Mouse (Mus musculus): ENCODE measurements around the gene Soat1.
"Not testable (repeated sequence)": the region's sequence is repeated elsewhere in the genome, so short reads cannot be mapped to it uniquely, and the experiment has no call there.

Gene Soat1

GRCm38 (mm10) chr1:156473961-156474503 is at the start of gene Soat1:
Gene Soat1 (minus strand): TSS chr1:156474331.
- peak; percentile 76 for DNase-seq (ENCODE audit: low spot score)

GRCm38 (mm10) chr1:156523842-156524241 is 49.7 kb upstream of the Soat1 start, which contains the start of gene Gm10031:
Gene Gm10031 (plus strand): TSS chr1:156524012.
- not testable (repeated sequence) for DNase-seq (ENCODE audit: low spot score)

- DNase-seq (ENCODE audit: low spot score), result no peak
Observed at GRCm38 (mm10) chr1:156521796-156522517, 47.8 kb upstream of the Soat1 start.

GRCm38 (mm10) chr1:156520136-156520780 is 46.1 kb upstream of the Soat1 start:
- no peak for DNase-seq (ENCODE audit: low spot score)

- no peak for DNase-seq (ENCODE audit: low spot score)
Observed at GRCm38 (mm10) chr1:156507753-156508152, 33.6 kb upstream of the Soat1 start.

GRCm38 (mm10) chr1:156505901-156506300 is 31.8 kb upstream of the Soat1 start:
- DNase-seq (ENCODE audit: low spot score), result no peak

GRCm38 (mm10) chr1:156504945-156505523 is 30.9 kb upstream of the Soat1 start:
- DNase-seq (ENCODE audit: low spot score), result no peak

- DNase-seq (ENCODE audit: low spot score), result no peak
Observed at GRCm38 (mm10) chr1:156496910-156497309, 22.8 kb upstream of the Soat1 start.

- no peak for DNase-seq (ENCODE audit: low spot score)
Observed at GRCm38 (mm10) chr1:156495025-156495424, 20.9 kb upstream of the Soat1 start.

- DNase-seq (ENCODE audit: low spot score), result no peak
Observed at GRCm38 (mm10) chr1:156491226-156491796, 17.2 kb upstream of the Soat1 start.

- no peak for DNase-seq (ENCODE audit: low spot score)
Observed at GRCm38 (mm10) chr1:156488031-156488430, 13.9 kb upstream of the Soat1 start.

GRCm38 (mm10) chr1:156487498-156487897 is 13.4 kb upstream of the Soat1 start:
- no peak for DNase-seq (ENCODE audit: low spot score)

GRCm38 (mm10) chr1:156481826-156482225 is 7.7 kb upstream of the Soat1 start:
- no peak for DNase-seq (ENCODE audit: low spot score)

- DNase-seq (ENCODE audit: low spot score), result no peak
Observed at GRCm38 (mm10) chr1:156476535-156476934, 2.4 kb upstream of the Soat1 start.

GRCm38 (mm10) chr1:156476016-156476415 is 1.9 kb upstream of the Soat1 start:
- no peak for DNase-seq (ENCODE audit: low spot score)

- DNase-seq (ENCODE audit: low spot score), result no peak
Observed at GRCm38 (mm10) chr1:156474854-156475253, 723 bp upstream of the Soat1 start.

GRCm38 (mm10) chr1:156473003-156473402 is 1.1 kb downstream of the Soat1 start:
- DNase-seq (ENCODE audit: low spot score), result no peak

GRCm38 (mm10) chr1:156471955-156472354 is 2.2 kb downstream of the Soat1 start:
- no peak for DNase-seq (ENCODE audit: low spot score)

- DNase-seq (ENCODE audit: low spot score), result no peak
Observed at GRCm38 (mm10) chr1:156471071-156471470, 3.1 kb downstream of the Soat1 start.

GRCm38 (mm10) chr1:156470557-156470956 is 3.6 kb downstream of the Soat1 start:
- DNase-seq (ENCODE audit: low spot score), result no peak

GRCm38 (mm10) chr1:156468576-156468975 is 5.6 kb downstream of the Soat1 start:
- DNase-seq (ENCODE audit: low spot score), result no peak

- DNase-seq (ENCODE audit: low spot score), result no peak
Observed at GRCm38 (mm10) chr1:156467655-156468255, 6.4 kb downstream of the Soat1 start.
